Mouse (Mus musculus): ENCODE results near the gene Tent4a.

- no peak for TF ChIP-seq CTCF (IDR thresholded peaks at IDR 0.05; ENCODE audit: borderline replicate concordance, insufficient read depth, low read depth, low read length)
- TF ChIP-seq POLR2A (IDR thresholded peaks at IDR 0.05; ENCODE audit: borderline replicate concordance, insufficient read depth, low read length): no peak
Measured at GRCm38 (mm10) chr13:69572594-69572993, 38.2 kb upstream of the Tent4a start.

Measured in cerebellum, adult 2 months (tissue).